Mouse (Mus musculus) ovary, postnatal 36 days (tissue): Measurements from ENCODE around the gene Ppox.
"Not testable (repeated sequence)": the region's sequence is repeated elsewhere in the genome, so short reads cannot be mapped to it uniquely, and the experiment has no call there.

Source experiments
- DNase-seq: peaks from one replicate; pipeline ENCODE4 v3.0.0; 2022; ENCODE audit warnings: low spot score, mixed read lengths

The Ppox gene

GRCm38 (mm10) chr1:171280916-171281527 is at the start of gene Ppox:
Gene Ppox, minus strand, starts transcription at chr1:171281186.
- peak; percentile 84 for DNase-seq

GRCm38 (mm10) chr1:171330216-171330560 is 49.2 kb upstream of the Ppox start:
- DNase-seq = no peak

GRCm38 (mm10) chr1:171329433-171330215 is 48.6 kb upstream of the Ppox start:
- no peak for DNase-seq

- DNase-seq = peak; percentile 89
Measured at GRCm38 (mm10) chr1:171328839-171329432, 48.0 kb upstream of the Ppox start, which contains the start of gene Dedd. Gene Dedd, plus strand, starts transcription at chr1:171329145.

- no peak for DNase-seq
Measured at GRCm38 (mm10) chr1:171328244-171328643, 47.3 kb upstream of the Ppox start.

GRCm38 (mm10) chr1:171326588-171326987 is 45.6 kb upstream of the Ppox start:
- not testable (repeated sequence) for DNase-seq

- DNase-seq = no peak
Measured at GRCm38 (mm10) chr1:171325571-171325970, 44.6 kb upstream of the Ppox start.

- no peak for DNase-seq
Measured at GRCm38 (mm10) chr1:171322012-171322411, 41.0 kb upstream of the Ppox start.

GRCm38 (mm10) chr1:171321415-171321814 is 40.4 kb upstream of the Ppox start:
- DNase-seq = no peak

GRCm38 (mm10) chr1:171320151-171320550 is 39.2 kb upstream of the Ppox start:
- DNase-seq = no peak

GRCm38 (mm10) chr1:171319748-171320147 is 38.8 kb upstream of the Ppox start:
- no peak for DNase-seq

- no peak for DNase-seq
Measured at GRCm38 (mm10) chr1:171309321-171309720, 28.3 kb upstream of the Ppox start.

GRCm38 (mm10) chr1:171306157-171306556 is 25.2 kb upstream of the Ppox start:
- DNase-seq = not testable (repeated sequence)

- DNase-seq = no peak
Measured at GRCm38 (mm10) chr1:171298226-171298625, 17.2 kb upstream of the Ppox start.

GRCm38 (mm10) chr1:171295063-171295402 is 14.0 kb upstream of the Ppox start:
- no peak for DNase-seq

GRCm38 (mm10) chr1:171294298-171295062 is 13.5 kb upstream of the Ppox start, which contains the start of gene Ufc1:
Gene Ufc1, minus strand, starts transcription at chr1:171295024.
- DNase-seq = peak; percentile 79

GRCm38 (mm10) chr1:171293906-171294297 is 12.9 kb upstream of the Ppox start:
- DNase-seq = no peak

- DNase-seq = no peak
Measured at GRCm38 (mm10) chr1:171293351-171293750, 12.4 kb upstream of the Ppox start.

- DNase-seq = no peak
Measured at GRCm38 (mm10) chr1:171288328-171288727, 7.3 kb upstream of the Ppox start.

- peak; percentile 94 for DNase-seq
Measured at GRCm38 (mm10) chr1:171287136-171288081, 6.4 kb upstream of the Ppox start, which contains the start of gene Usp21. Gene Usp21, minus strand, starts transcription at chr1:171287991.

- DNase-seq = no peak
Measured at GRCm38 (mm10) chr1:171286517-171286916, 5.5 kb upstream of the Ppox start.
